Mouse (Mus musculus) common myeloid progenitor, adult 5-6 weeks (primary cell): ENCODE measurements around the gene Ifit3. TPM values are rescaled to one million over a fixed set of nuclear protein-coding genes. Genes with fewer than 3 reads are reported as not detected.
"Not testable (repeated sequence)": the region's sequence is repeated elsewhere in the genome, so short reads cannot be mapped to it uniquely, and the experiment has no call there.

ENCODE experiments used
- ATAC-seq: replicated peaks from 2 replicates; pipeline ENCODE4 v1.8.0; 2016; ENCODE audit warnings: low read depth, mild to moderate bottlenecking, moderate TSS enrichment, inconsistent platforms; ENCODE audit not compliant: poor library complexity, severe bottlenecking
- total RNA-seq: library from RNA; stranded (forward); fragments of 200-1000, 187-1606 nt; gene quantifications from 2 replicates; pipeline ENCODE4 v1.2.3, GENCODE M21; 2017

Gene Ifit3
- total RNA-seq, 1 experiment from 2014 or later, result 1.6 TPM

- not testable (repeated sequence) for ATAC-seq
Measured at GRCm38 (mm10) chr19:34585740-34586458, 2.6 kb downstream of the Ifit3 start.

- not testable (repeated sequence) for ATAC-seq
Measured at GRCm38 (mm10) chr19:34587898-34588692, 4.8 kb downstream of the Ifit3 start.

DNA sequence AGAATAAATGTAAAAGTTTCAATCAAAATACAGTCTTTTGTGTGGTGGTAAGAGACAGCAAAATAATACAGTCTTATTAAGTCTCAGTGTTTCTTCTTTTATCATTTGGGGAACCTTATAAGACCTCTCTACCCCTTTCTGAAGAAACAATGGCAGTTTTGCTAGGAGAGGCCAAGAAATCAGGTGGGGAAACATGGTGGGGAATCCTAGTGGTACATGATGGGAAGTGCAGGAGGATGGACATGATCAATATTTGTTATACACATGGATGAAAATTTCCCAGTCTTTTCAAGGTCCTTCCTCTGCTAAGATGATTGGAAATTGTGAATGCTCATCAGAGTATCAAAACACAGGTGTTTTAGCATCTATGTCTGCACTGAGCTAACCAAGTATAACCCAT is 5.6 kb downstream of the Ifit3 start:
- 0 out of 2 replicates have a peak, but pooled peaks have one; percentile 45 for ATAC-seq

- ATAC-seq, result no peak
Measured at GRCm38 (mm10) chr19:34593456-34593855, 10.1 kb downstream of the Ifit3 start.

DNA sequence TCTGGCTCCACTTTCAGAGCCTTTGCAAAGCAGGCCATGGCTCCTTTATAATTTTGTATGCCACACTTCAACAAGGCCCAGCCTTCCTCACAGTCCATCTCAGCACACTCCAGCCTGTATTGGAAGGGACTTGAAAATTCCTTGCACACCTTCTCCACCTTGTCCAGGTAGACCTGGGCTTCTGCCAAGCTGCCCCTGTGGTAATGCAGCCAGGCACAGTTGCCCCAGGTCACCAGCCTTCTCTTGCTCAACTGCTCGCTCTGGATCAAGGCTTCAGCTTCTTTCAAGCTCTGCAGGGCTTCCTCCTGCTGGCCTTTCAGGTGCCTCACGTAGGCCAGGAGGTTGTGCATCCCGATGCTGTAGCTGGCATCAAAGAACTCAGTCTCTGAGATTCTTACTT is 11.2 kb downstream of the Ifit3 start:
- ATAC-seq, result not testable (repeated sequence)

- no peak for ATAC-seq
Measured at GRCm38 (mm10) chr19:34596811-34597210, 13.5 kb downstream of the Ifit3 start.

DNA sequence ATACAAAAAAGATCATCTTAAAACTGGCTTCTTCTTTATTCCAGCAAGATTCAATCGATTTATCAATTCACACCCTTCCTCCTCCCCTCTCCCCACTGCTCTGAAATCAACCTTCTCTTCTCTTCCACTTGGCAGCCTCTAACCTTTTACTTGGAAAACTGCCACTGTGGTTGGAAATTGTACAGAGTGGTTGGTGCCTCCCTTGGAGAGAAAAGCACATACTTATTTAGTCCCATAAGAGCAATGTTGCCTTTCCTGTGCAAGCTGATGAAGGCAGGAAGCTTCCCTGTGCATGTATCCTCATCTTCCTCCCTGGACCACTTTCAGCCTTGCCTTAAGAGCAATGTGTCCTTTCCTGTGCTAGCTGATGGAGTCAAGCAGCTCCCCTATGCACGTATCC is 15.0 kb downstream of the Ifit3 start:
- ATAC-seq, result no peak

- peak; percentile 55; the same call in 1 of the 2 replicates for ATAC-seq
Measured at GRCm38 (mm10) chr19:34599250-34599649, 15.9 kb downstream of the Ifit3 start.

GRCm38 (mm10) chr19:34601888-34602287 is 18.6 kb downstream of the Ifit3 start, which contains the start of gene Ifit1bl1:
Gene Ifit1bl1 (minus strand): TSS chr19:34601956.
- peak; percentile 72 for ATAC-seq

- ATAC-seq, result no peak
Measured at GRCm38 (mm10) chr19:34605472-34605871, 22.1 kb downstream of the Ifit3 start.

DNA sequence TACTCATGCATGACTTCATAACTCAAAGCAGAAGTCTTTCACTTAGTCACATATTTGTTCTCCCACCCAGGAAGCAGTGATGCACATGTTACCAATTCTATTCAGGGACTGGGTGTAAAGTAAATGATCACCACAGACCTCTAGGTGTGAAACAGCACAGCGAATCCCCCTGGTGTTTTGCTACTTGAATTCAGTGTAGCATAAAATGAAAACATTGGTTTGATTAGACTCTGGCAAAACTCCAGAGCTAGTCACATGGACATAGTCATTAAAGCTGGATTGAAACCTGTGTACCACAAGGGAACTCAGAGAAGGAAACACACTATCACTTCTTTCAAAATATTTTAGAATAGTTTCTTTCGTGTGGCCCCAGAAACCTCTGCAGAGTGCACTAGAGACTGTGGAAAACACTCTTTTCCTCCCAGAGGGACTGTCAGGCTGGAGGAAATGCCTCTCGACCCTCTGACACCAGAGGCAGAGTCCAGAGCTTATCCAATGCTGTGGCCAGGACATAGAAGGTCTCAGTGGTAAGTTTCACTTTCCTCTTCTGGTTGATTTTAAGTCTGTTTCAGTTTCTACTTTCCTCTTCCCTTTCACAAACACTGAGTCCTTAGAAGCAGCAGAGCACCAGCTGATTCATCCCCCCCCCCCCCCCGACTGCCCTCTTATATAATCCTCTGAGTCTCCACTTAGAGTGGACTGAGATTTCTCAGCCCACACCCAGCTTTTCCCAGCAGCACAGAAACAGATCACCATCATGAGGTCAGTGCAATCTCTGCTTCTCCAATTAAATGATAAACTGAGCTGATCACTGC is 24.1 kb downstream of the Ifit3 start, which contains the start of gene Ifit3b:
TSS of gene Ifit3b (plus strand) at position 734 of the 815 bp plus-strand sequence.
- ATAC-seq, result peak; percentile 91

DNA sequence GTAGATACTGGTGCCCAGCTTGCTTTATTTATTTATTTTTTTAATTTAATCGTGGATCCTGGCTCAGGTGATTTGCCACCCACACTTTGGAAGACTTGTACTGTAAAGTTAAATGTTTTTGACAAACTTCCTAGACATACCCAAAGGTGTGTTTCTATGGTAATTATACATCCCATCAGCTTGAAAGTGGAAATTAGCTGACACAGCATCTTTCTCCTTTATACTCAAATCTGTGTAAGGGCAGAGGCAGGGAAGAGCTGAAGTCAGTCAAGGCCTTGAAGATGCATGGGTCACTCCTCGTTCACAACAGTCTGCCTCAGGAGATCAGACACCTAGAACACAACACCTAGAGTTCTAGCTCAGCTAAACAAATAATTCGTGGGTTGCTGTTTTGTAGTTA is 26.8 kb downstream of the Ifit3 start:
- not testable (repeated sequence) for ATAC-seq

DNA sequence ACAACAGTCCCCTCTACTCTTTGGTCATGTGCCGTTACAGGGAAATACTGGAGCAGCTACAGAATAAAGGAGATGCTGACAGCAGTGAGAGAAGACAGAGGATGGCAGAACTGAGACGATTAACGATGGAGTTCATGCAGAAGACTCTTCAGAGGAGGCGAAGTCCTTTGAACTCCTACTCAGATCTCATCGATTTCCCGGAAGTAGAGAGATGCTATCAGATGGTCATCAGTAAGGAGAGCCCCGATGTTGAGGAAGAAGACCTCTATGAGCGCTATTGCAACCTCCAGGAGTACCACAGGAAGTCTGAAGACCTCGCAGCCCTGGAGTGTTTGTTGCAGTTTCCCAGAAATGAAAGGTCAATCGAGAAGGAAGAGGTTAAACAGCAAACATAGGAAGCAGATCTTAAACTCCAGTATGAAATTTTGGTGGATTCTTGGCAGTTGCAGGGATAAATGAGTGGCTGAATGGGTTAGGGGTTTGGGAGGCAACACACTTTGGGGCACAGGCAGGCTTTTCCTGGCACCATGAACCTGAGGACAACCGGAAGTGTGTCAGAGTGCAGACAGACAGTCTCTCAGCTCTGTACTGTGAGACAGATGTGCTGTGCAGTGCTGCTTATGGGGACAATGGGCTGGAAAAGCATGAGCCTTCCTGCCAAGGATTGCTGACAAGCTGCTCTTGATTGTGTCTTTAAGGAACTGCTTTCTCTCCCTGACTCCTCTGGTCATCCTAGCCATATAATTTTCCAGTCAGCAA is 29.1 kb downstream of the Ifit3 start:
- ATAC-seq, result not testable (repeated sequence)

- ATAC-seq, result no peak
Measured at GRCm38 (mm10) chr19:34620871-34621270, 37.5 kb downstream of the Ifit3 start.

DNA sequence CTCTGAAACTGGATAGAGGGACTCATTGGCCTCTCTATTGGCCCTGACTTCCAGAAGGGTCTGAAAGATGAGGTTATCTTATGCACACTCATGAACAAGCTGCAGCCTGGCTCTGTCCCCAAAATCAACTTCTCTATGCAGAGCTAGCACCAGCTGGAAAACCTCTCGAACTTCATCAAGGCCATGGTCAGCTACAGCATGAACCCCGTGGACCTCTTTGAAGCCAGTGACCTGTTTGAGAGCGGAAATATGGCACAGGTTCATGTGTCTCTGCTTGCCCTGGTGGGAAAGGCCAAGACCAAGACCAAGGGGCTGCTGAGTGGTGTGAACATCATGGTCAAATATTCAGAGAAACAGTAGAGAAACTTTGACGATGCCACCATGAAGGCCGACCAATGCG is 40.5 kb downstream of the Ifit3 start:
- no peak for ATAC-seq

GRCm38 (mm10) chr19:34624663-34625062 is 41.3 kb downstream of the Ifit3 start:
- ATAC-seq, result no peak

- ATAC-seq, result no peak
Measured at GRCm38 (mm10) chr19:34627496-34627895, 44.2 kb downstream of the Ifit3 start.

GRCm38 (mm10) chr19:34631487-34631886 is 48.2 kb downstream of the Ifit3 start:
- ATAC-seq, result no peak

DNA sequence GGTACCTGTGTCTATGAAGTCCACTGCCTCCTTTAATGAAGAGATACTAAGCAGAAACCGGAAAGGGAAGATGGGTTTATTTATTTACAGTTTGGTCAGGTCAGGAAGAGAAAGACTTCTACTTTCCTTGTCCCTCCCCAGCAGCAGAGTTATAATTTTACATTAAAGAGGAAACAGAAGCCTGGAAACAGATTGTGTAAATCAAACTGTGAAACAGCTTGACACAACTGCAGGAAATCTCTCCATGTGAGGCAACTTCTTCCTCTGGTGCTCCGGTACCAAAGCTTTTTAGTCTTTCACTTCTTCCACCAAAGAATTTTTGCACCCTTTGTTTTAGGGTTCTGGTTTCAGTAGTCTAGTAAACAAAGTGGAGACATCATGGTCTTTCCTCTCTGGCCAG is 50.2 kb downstream of the Ifit3 start:
- no peak for ATAC-seq
